In genomic region chr10:53229190-53229589, GRCm38 (mm10) we compare ENCODE assay signal across 25 mouse cellular contexts.
DNase-seq lines count a peak whose midpoint lies in the region; ATAC-seq and TF ChIP-seq lines count a peak whose summit lies in the region.
"Had no signal": no experiment of that assay in that cellular context is flagged by ENCODE, and none has a peak within 500 bp of the region (broad histone marks: within the 10 kb centered on the region; RNA-seq: fewer than 3 reads in every experiment).

No protein-coding gene starts in this region.

- peak; percentile 94 for ATAC-seq in liver, embryonic 12.5 days
- peak; percentile 75 for ATAC-seq in liver, postnatal 0 days
- no peak for ATAC-seq in frontal cortex, adult (ENCODE audit: low TSS enrichment)
- ATAC-seq: forebrain, embryonic 13.5 days; inflammation-experienced regulatory T-cells, adult 6 months; midbrain, embryonic 16.5 days had no signal

- TF ChIP-seq POLR2A in MEL (IDR thresholded peaks at IDR 0.05; ENCODE audit: control insufficient read depth in 1 of 2, insufficient read depth in 1 of 2, low read depth in 1 of 2, low read length in 2 of 2, poor library complexity in 1 of 2) = no peak

- peak overlapping the region; percentile 21 for H3K4me2 ChIP-seq in liver, embryonic 12.5 days
- no peak overlapping the region for H3K4me2 ChIP-seq in liver, postnatal 0 days (ENCODE audit: low read depth, low read length)
- H3K4me2 ChIP-seq: forebrain, embryonic 13.5 days; heart, embryonic 12.5 days; hindbrain, embryonic 15.5 days; limb, embryonic 13.5 days had no signal

- TF ChIP-seq EP300 in MEL (IDR thresholded peaks at IDR 0.05; ENCODE audit: low read depth in 1 of 2, low read length in 2 of 2) = peak; percentile 98 to 99
- peak; percentile 92 for TF ChIP-seq EP300 in liver, postnatal 0 days (IDR thresholded peaks at IDR 0.05; ENCODE audit: low read depth)

- H3K9ac ChIP-seq in MEL (ENCODE audit: control insufficient read depth, low read depth, low read length, poor library complexity, severe bottlenecking) = peak overlapping the region; percentile 53
- no peak overlapping the region for H3K9ac ChIP-seq in liver, embryonic 12.5 days
- no peak overlapping the region for H3K9ac ChIP-seq in liver, postnatal 0 days (replicated peaks)
- H3K9ac ChIP-seq: forebrain, embryonic 13.5 days; heart, embryonic 12.5 days; hindbrain, embryonic 15.5 days; limb, embryonic 13.5 days had no signal

- no peak overlapping the region; a peak in 1 of 4 replicates for H3K4me3 ChIP-seq in MEL (ENCODE audit: control insufficient read depth in 1 of 2, insufficient read depth in 1 of 2, low read depth in 2 of 2, low read length in 2 of 2)
- no peak overlapping the region for H3K4me3 ChIP-seq in liver, embryonic 12.5 days
- no peak overlapping the region for H3K4me3 ChIP-seq in liver, postnatal 0 days (ENCODE audit: low read depth, low read length)
- H3K4me3 ChIP-seq: forebrain, embryonic 13.5 days; heart, embryonic 12.5 days; hindbrain, embryonic 15.5 days; left cerebral cortex, adult 2 months; limb, embryonic 13.5 days; midbrain, embryonic 10.5 days had no signal

- peak overlapping the region; percentile 97 for H3K27ac ChIP-seq in MEL (ENCODE audit: control insufficient read depth, low read depth, low read length)
- peak overlapping the region; percentile 62; the same call in 1 of the 2 replicates for H3K27ac ChIP-seq in liver, embryonic 12.5 days
- H3K27ac ChIP-seq in liver, postnatal 0 days (ENCODE audit: low read depth) = no peak overlapping the region
- H3K27ac ChIP-seq: forebrain, embryonic 13.5 days; hindbrain, embryonic 15.5 days; left cerebral cortex, adult 2 months; limb, embryonic 13.5 days; macrophage; midbrain, embryonic 10.5 days had no signal

- no peaks in the 10 kb centered on the region for H3K9me3 ChIP-seq in MEL (replicated peaks; ENCODE audit: insufficient read depth, low read length)
- no peaks in the 10 kb centered on the region for H3K9me3 ChIP-seq in liver, embryonic 12.5 days (replicated peaks)
- no peaks in the 10 kb centered on the region for H3K9me3 ChIP-seq in liver, postnatal 0 days (ENCODE audit: low read length)
- H3K9me3 ChIP-seq: forebrain, embryonic 13.5 days; heart, embryonic 12.5 days; hindbrain, embryonic 15.5 days; limb, embryonic 13.5 days; midbrain, embryonic 10.5 days had no signal

- no peaks in the 10 kb centered on the region for H3K79me2 ChIP-seq in MEL (ENCODE audit: control insufficient read depth, insufficient read depth, low read length, poor library complexity)

- TF ChIP-seq CTCF in MEL (IDR thresholded peaks at IDR 0.05 in 2 of 3, conservative IDR thresholded peaks at IDR 0.05 in 1 of 3; ENCODE audit: control insufficient read depth in 1 of 3, insufficient read depth in 1 of 3, low read depth in 2 of 3, low read length in 3 of 3, poor library complexity in 1 of 3, severe bottlenecking in 1 of 3) = no peak
- TF ChIP-seq CTCF in liver, postnatal 0 days (IDR thresholded peaks at IDR 0.05; ENCODE audit: low read depth) = no peak

- no peaks in the 10 kb centered on the region for H3K27me3 ChIP-seq in MEL (ENCODE audit: control insufficient read depth in 1 of 2, insufficient read depth in 2 of 2, low read length in 2 of 2)
- H3K27me3 ChIP-seq in liver, embryonic 12.5 days (replicated peaks) = no peaks in the 10 kb centered on the region
- H3K27me3 ChIP-seq in liver, postnatal 0 days (ENCODE audit: insufficient read depth, low read length) = no peaks in the 10 kb centered on the region
- H3K27me3 ChIP-seq: forebrain, embryonic 13.5 days; heart, embryonic 12.5 days; hindbrain, embryonic 15.5 days; limb, embryonic 13.5 days had no signal

- H3K4me1 ChIP-seq in MEL (ENCODE audit: control insufficient read depth in 1 of 2, insufficient read depth in 2 of 2, low read length in 2 of 2) = peaks cover 9 to 19% of the 10 kb centered on the region in 2 experiments
- H3K4me1 ChIP-seq in liver, embryonic 12.5 days = peaks cover 27% of the 10 kb centered on the region
- no peaks in the 10 kb centered on the region for H3K4me1 ChIP-seq in liver, postnatal 0 days (ENCODE audit: insufficient read depth)
- H3K4me1 ChIP-seq: forebrain, embryonic 13.5 days; heart, embryonic 12.5 days; hindbrain, embryonic 15.5 days; limb, embryonic 13.5 days had no signal

- peaks cover 0 to 24% of the 10 kb centered on the region in 2 experiments; a peak in 2 of 4 replicates for H3K36me3 ChIP-seq in MEL (ENCODE audit: control insufficient read depth in 1 of 2, insufficient read depth in 2 of 2, low read length in 2 of 2)
- H3K36me3 ChIP-seq in liver, embryonic 12.5 days = no peaks in the 10 kb centered on the region
- no peaks in the 10 kb centered on the region for H3K36me3 ChIP-seq in liver, postnatal 0 days (replicated peaks; ENCODE audit: insufficient read depth, low read length)
- H3K36me3 ChIP-seq: heart, embryonic 12.5 days; hindbrain, embryonic 15.5 days; limb, embryonic 13.5 days; midbrain, embryonic 10.5 days had no signal

- DNase-seq in MEL (ENCODE audit: low read depth, low spot score) = peak; percentile 85
- DNase-seq in c-Kit-positive CD71-positive TER-119-negative erythroid progenitor cells, embryonic 14.5 days (ENCODE audit: low read depth) = peak; percentile 54
- DNase-seq in liver, postnatal 0 days = no peak
- DNase-seq in kidney, postnatal 25 days = no peak
- DNase-seq in spleen, adult 18-20 months = no peak
- DNase-seq: adrenal gland, postnatal 25 days; cerebellum, adult 11-12 months; cerebellum, adult 9-11 months; gastrocnemius, postnatal 25 days; kidney, adult 11 months; kidney, postnatal 14 days; lung, adult 2 months; lung, postnatal 10 days; right cerebral cortex, postnatal 25 days had no signal

- 19% methylated on average over 2 of the region's 2 CpGs for WGBS in liver, embryonic 12.5 days (ENCODE audit: insufficient replicate concordance)
- WGBS in liver, postnatal 0 days (ENCODE audit: insufficient replicate concordance) = 48% methylated on average over 2 of the region's 2 CpGs

- no peak for TF ChIP-seq RAD21 in MEL (IDR thresholded peaks at IDR 0.05; ENCODE audit: low read depth, low read length)

TF ChIP-seq in MEL, 35 proteins besides CTCF, POLR2A, EP300 and RAD21 (continues in another document):
- TF ChIP-seq SMC3 (IDR thresholded peaks at IDR 0.05; ENCODE audit: low read depth, low read length) = no peak
- TF ChIP-seq NRF1 (IDR thresholded peaks at IDR 0.05; ENCODE audit: insufficient read depth, low read depth, low read length, poor library complexity, severe bottlenecking) = no peak
- 0 out of 2 replicates have a peak, but pooled peaks have one; percentile 42 for TF ChIP-seq CHD1 (IDR thresholded peaks at IDR 0.05; ENCODE audit: low read depth, low read length)
- TF ChIP-seq MYB (IDR thresholded peaks at IDR 0.05; ENCODE audit: low read depth, low read length) = peak; percentile 90
- no peak for TF ChIP-seq CHD2 (IDR thresholded peaks at IDR 0.05; ENCODE audit: low read length)
- no peak for TF ChIP-seq USF1 (IDR thresholded peaks at IDR 0.05; ENCODE audit: low read depth, low read length)
- no peak for TF ChIP-seq BHLHE40 (IDR thresholded peaks at IDR 0.05; ENCODE audit: borderline replicate concordance, low read depth, low read length)
- no peak for TF ChIP-seq ZC3H11A (IDR thresholded peaks at IDR 0.05; ENCODE audit: low read depth, low read length)
- no peak for TF ChIP-seq MYC (IDR thresholded peaks at IDR 0.05; ENCODE audit: low read depth, low read length)
- TF ChIP-seq POLR2AphosphoS2 (IDR thresholded peaks at IDR 0.05; ENCODE audit: low read length) = no peak
- TF ChIP-seq POLR2AphosphoS5 (IDR thresholded peaks at IDR 0.05; ENCODE audit: borderline replicate concordance, low read depth, low read length) = no peak
- TF ChIP-seq MEF2A (IDR thresholded peaks at IDR 0.05; ENCODE audit: extremely low read depth, insufficient replicate concordance, low read depth, low read length, poor library complexity, severe bottlenecking) = no peak
- TF ChIP-seq ZKSCAN1 (IDR thresholded peaks at IDR 0.05; ENCODE audit: low read depth, low read length) = no peak
- TF ChIP-seq MAFK (IDR thresholded peaks at IDR 0.05; ENCODE audit: borderline replicate concordance, low read depth, low read length) = peak; percentile 44; the same call in 1 of the 2 replicates
- TF ChIP-seq UBTF (IDR thresholded peaks at IDR 0.05; ENCODE audit: borderline replicate concordance, insufficient read depth, low read depth, low read length) = no peak
- TF ChIP-seq TCF12 (IDR thresholded peaks at IDR 0.05; ENCODE audit: low read depth, low read length) = peak; percentile 95
- TF ChIP-seq ELF1 (IDR thresholded peaks at IDR 0.05; ENCODE audit: low read depth, low read length) = no peak
- TF ChIP-seq ZNF384 (IDR thresholded peaks at IDR 0.05; ENCODE audit: low read depth, low read length) = peak; percentile 90
- TF ChIP-seq RCOR1 (IDR thresholded peaks at IDR 0.05; ENCODE audit: low read depth, low read length) = peak; percentile 81
- no peak for TF ChIP-seq MAZ (IDR thresholded peaks at IDR 0.05; ENCODE audit: low read depth, low read length)
- peak; percentile 81 for TF ChIP-seq ETS1 (IDR thresholded peaks at IDR 0.05; ENCODE audit: low read depth, low read length)
- TF ChIP-seq E2F4 (IDR thresholded peaks at IDR 0.05; ENCODE audit: borderline replicate concordance, low read depth, low read length) = no peak
- peak; percentile 71 for TF ChIP-seq SIN3A (IDR thresholded peaks at IDR 0.05; ENCODE audit: low read length)
- no peak for TF ChIP-seq ZMIZ1 (IDR thresholded peaks at IDR 0.05; ENCODE audit: low read depth, low read length)
- no peak for TF ChIP-seq MAX (IDR thresholded peaks at IDR 0.05; ENCODE audit: low read length)
- TF ChIP-seq KAT2A (conservative IDR thresholded peaks at IDR 0.05; ENCODE audit: low read depth, low read length) = no peak
- TF ChIP-seq GABPA (IDR thresholded peaks at IDR 0.05; ENCODE audit: low read depth, low read length) = no peak
- 0 out of 2 replicates have a peak, but pooled peaks have one; percentile 19 for TF ChIP-seq HCFC1 (IDR thresholded peaks at IDR 0.05; ENCODE audit: low read depth, low read length)
- peak; percentile 72; the same call in 1 of the 2 replicates for TF ChIP-seq TBP (IDR thresholded peaks at IDR 0.05; ENCODE audit: low read depth, low read length)
- no peak for TF ChIP-seq USF2 (IDR thresholded peaks at IDR 0.05; ENCODE audit: borderline replicate concordance in 1 of 2, insufficient read depth in 1 of 2, low read depth in 1 of 2, low read length in 2 of 2)
- TF ChIP-seq MXI1 (IDR thresholded peaks at IDR 0.05; ENCODE audit: low read depth, low read length) = 0 out of 2 replicates have a peak, but pooled peaks have one; percentile 25
- TF ChIP-seq GATA1 (IDR thresholded peaks at IDR 0.05; ENCODE audit: low read depth, low read length) = peak; percentile 94
- peak; percentile 89 for TF ChIP-seq TAL1 (IDR thresholded peaks at IDR 0.05; ENCODE audit: low read length)
- TF ChIP-seq JUND (IDR thresholded peaks at IDR 0.05; ENCODE audit: low read depth, low read length) = peak; percentile 82; the same call in 1 of the 2 replicates

Comparison
In these comparisons a context has a peak if more than half of its experiments do, and no peak if none do; other contexts are left out.
1. DNase-seq: peak in MEL (single experiment) and c-Kit-positive CD71-positive TER-119-negative erythroid progenitor cells, embryonic 14.5 days (single experiment); none in liver, postnatal 0 days (single experiment), kidney, postnatal 25 days (0 of 2) and spleen, adult 18-20 months (0 of 2).